10 mouse cellular contexts compared by ENCODE assay signal in genomic region chr1:41271111-41271730, GRCm38 (mm10).
DNase-seq lines count a peak whose midpoint lies in the region; ATAC-seq and TF ChIP-seq lines count a peak whose summit lies in the region.
"Had no signal": no experiment of that assay in that cellular context is flagged by ENCODE, and none has a peak within 500 bp of the region (broad histone marks: within the 10 kb centered on the region; RNA-seq: fewer than 3 reads in every experiment).

No protein-coding gene starts in this region.

- no peak overlapping the region for H3K4me2 ChIP-seq in lung, embryonic 14.5 days
- no peak overlapping the region for H3K4me2 ChIP-seq in neural tube, embryonic 14.5 days (ENCODE audit: low read depth, low read length)

- no peaks in the 10 kb centered on the region for H3K4me1 ChIP-seq in lung, embryonic 14.5 days (ENCODE audit: insufficient read depth)
- H3K4me1 ChIP-seq in hindbrain, embryonic 10.5 days (replicated peaks) = peaks cover 62% of the 10 kb centered on the region
- 0 out of 2 replicates have a peak, but pooled peaks cover 9% of the 10 kb centered on the region for H3K4me1 ChIP-seq in neural tube, embryonic 14.5 days (ENCODE audit: control insufficient read depth, insufficient read depth, low read length)

- DNase-seq in cerebellum, postnatal 10 days = peak; percentile 45 to 57
- DNase-seq in cerebellum, postnatal 36 days = no peak
- DNase-seq in lung, embryonic 14.5 days = peak; percentile 73
- DNase-seq in lung, postnatal 36 days = no peak
- peak; percentile 35 for DNase-seq in hindbrain, embryonic 10.5 days (ENCODE audit: low spot score)
- DNase-seq in spleen, postnatal 10 days (ENCODE audit: low spot score in 2 of 2) = no peak
- DNase-seq in spleen, postnatal 36 days (ENCODE audit: low spot score in 2 of 2) = no peak
- DNase-seq: cerebellum, postnatal 25 days; lung, adult 18-20 months had no signal

- H3K27ac ChIP-seq in lung, embryonic 14.5 days (ENCODE audit: low read depth) = no peak overlapping the region
- peak overlapping the region; percentile 77 for H3K27ac ChIP-seq in hindbrain, embryonic 10.5 days
- H3K27ac ChIP-seq in neural tube, embryonic 14.5 days (ENCODE audit: low read depth, low read length) = no peak overlapping the region

- peak; percentile 68; the same call in 1 of the 2 replicates for ATAC-seq in lung, embryonic 14.5 days (ENCODE audit: insufficient read depth)
- peak; percentile 55 for ATAC-seq in neural tube, embryonic 14.5 days (ENCODE audit: low read depth)

- 26% methylated on average over 4 of the region's 4 CpGs for WGBS in lung, embryonic 14.5 days
- 25% methylated on average over 4 of the region's 4 CpGs for WGBS in hindbrain, embryonic 10.5 days
- 17% methylated on average over 4 of the region's 4 CpGs for WGBS in neural tube, embryonic 14.5 days

- H3K4me3 ChIP-seq in lung, embryonic 14.5 days (ENCODE audit: low read depth, low read length) = no peak overlapping the region
- no peak overlapping the region for H3K4me3 ChIP-seq in hindbrain, embryonic 10.5 days
- H3K4me3 ChIP-seq in neural tube, embryonic 14.5 days (ENCODE audit: low read depth, low read length) = no peak overlapping the region

- TF ChIP-seq CTCF in lung, embryonic 14.5 days (IDR thresholded peaks at IDR 0.05; ENCODE audit: low read depth) = peak; percentile 45

- no peaks in the 10 kb centered on the region for H3K36me3 ChIP-seq in lung, embryonic 14.5 days (ENCODE audit: insufficient read depth)
- H3K36me3 ChIP-seq in hindbrain, embryonic 10.5 days = no peaks in the 10 kb centered on the region
- no peaks in the 10 kb centered on the region for H3K36me3 ChIP-seq in neural tube, embryonic 14.5 days (ENCODE audit: control insufficient read depth, insufficient read depth, low read length)

- no peaks in the 10 kb centered on the region for H3K9me3 ChIP-seq in lung, embryonic 14.5 days (ENCODE audit: low read depth, low read length)
- H3K9me3 ChIP-seq in hindbrain, embryonic 10.5 days = no peaks in the 10 kb centered on the region
- no peaks in the 10 kb centered on the region for H3K9me3 ChIP-seq in neural tube, embryonic 14.5 days (ENCODE audit: control insufficient read depth, low read length)

- no peaks in the 10 kb centered on the region for H3K27me3 ChIP-seq in lung, embryonic 14.5 days (ENCODE audit: insufficient read depth, low read length)
- H3K27me3 ChIP-seq in hindbrain, embryonic 10.5 days (ENCODE audit: insufficient read depth, poor library complexity, severe bottlenecking) = peaks cover 3% of the 10 kb centered on the region; the same call in 1 of the 2 replicates
- H3K27me3 ChIP-seq in neural tube, embryonic 14.5 days (ENCODE audit: control insufficient read depth, insufficient read depth, low read length) = no peaks in the 10 kb centered on the region

- H3K9ac ChIP-seq in lung, embryonic 14.5 days = no peak overlapping the region
- H3K9ac ChIP-seq in neural tube, embryonic 14.5 days (replicated peaks; ENCODE audit: low read depth, low read length) = no peak overlapping the region

Comparison
In these comparisons a context has a peak if more than half of its experiments do, and no peak if none do; other contexts are left out.
1. DNase-seq: peak in cerebellum, postnatal 10 days (2 of 2), lung, embryonic 14.5 days (single experiment) and hindbrain, embryonic 10.5 days (single experiment); none in cerebellum, postnatal 36 days (0 of 2), lung, postnatal 36 days (single experiment), spleen, postnatal 10 days (0 of 2) and spleen, postnatal 36 days (0 of 2).